Mouse (Mus musculus) heart, embryonic 13.5 days (tissue): Measurements from ENCODE around the gene Lrmp. TPM values are rescaled to one million over a fixed set of nuclear protein-coding genes. Genes with fewer than 3 reads are reported as not detected.

Source experiments
- ATAC-seq: fragments of 200-750 bp; cut with Nextera tagmentation; 2 replicates; pipeline ENCODE4 v1.8.0; 2017; ENCODE audit warnings: moderate TSS enrichment; ENCODE audit not compliant: insufficient number of reproducible peaks, low FRiP score, low TSS enrichment; ENCODE audit errors: extremely low read depth
- H3K27ac ChIP-seq: fragments of 300-500 bp; sonication (generic); replicated peaks from 2 replicates; pipeline ENCODE4 v1.5.1; 2015; ENCODE audit warnings: moderate library complexity, mild to moderate bottlenecking, inconsistent platforms
- H3K27me3 ChIP-seq: fragments of 300-500 bp; sonication (generic); replicated peaks from 2 replicates; pipeline ENCODE4 v1.6.1; 2015; ENCODE audit warnings: mild to moderate bottlenecking, inconsistent platforms
- H3K36me3 ChIP-seq: fragments of 300-500 bp; sonication (generic); 2 replicates; pipeline ENCODE4 v1.6.1; 2015; ENCODE audit warnings: mild to moderate bottlenecking, inconsistent platforms
- H3K4me1 ChIP-seq: fragments of 300-500 bp; sonication (generic); 2 replicates; pipeline ENCODE4 v1.6.1; 2015; ENCODE audit warnings: inconsistent platforms
- H3K4me2 ChIP-seq: fragments of 300-500 bp; sonication (generic); 2 replicates; pipeline ENCODE4 v1.6.1; 2015; ENCODE audit warnings: inconsistent platforms, mild to moderate bottlenecking, moderate library complexity
- H3K4me3 ChIP-seq: fragments of 300-500 bp; sonication (generic); 2 replicates; pipeline ENCODE4 v1.5.1; 2015; ENCODE audit warnings: moderate library complexity, mild to moderate bottlenecking, inconsistent platforms
- H3K9ac ChIP-seq: fragments of 300-500 bp; sonication (generic); 2 replicates; pipeline ENCODE4 v1.6.1; 2015; ENCODE audit warnings: inconsistent platforms, mild to moderate bottlenecking, moderate library complexity
- H3K9me3 ChIP-seq: fragments of 300-500 bp; sonication (generic); 2 replicates; pipeline ENCODE4 v1.6.1; 2016; ENCODE audit warnings: inconsistent platforms
- WGBS: fragments of 180-500 bp; shearing (Covaris S2); methylation state at CpG from one replicate; pipeline ENCODE4 v1.1.7; 2015; ENCODE audit warnings: mixed read lengths; 5-methylcytosine and 5-hydroxymethylcytosine counted together
- polyA plus RNA-seq: library from polyadenylated mRNA; unstranded; fragments of >200 nt; fragmentation: Nextera tagmentation; extraction: Ambion mirVana; gene quantifications from 2 replicates; pipeline ENCODE4 v1.2.1, GENCODE M21; 2015

The Lrmp gene
- polyA plus RNA-seq: 2.2 and 2.4 TPM in 2 replicates

GRCm38 (mm10) chr6:145115476-145116097, at the start of gene Lrmp:
Gene Lrmp, plus strand, starts transcription at chr6:145115653.
- H3K4me2 ChIP-seq: no peak within 1 kb of the TSS
- H3K4me3 ChIP-seq: no peak within 1 kb of the TSS
- 0 out of 2 replicates have a peak within 1 kb of the TSS, but pooled peaks have one; percentile 42 for H3K9ac ChIP-seq
- 51% methylated on average over 6 of the region's 6 CpGs for WGBS
- peaks cover 20% of the 10 kb centered on the region for H3K4me1 ChIP-seq
- no peaks in the 10 kb centered on the region for H3K9me3 ChIP-seq
- H3K27ac ChIP-seq: peak within 1 kb of the TSS; percentile 29
- no peak for ATAC-seq
- H3K36me3 ChIP-seq: no peaks in the 10 kb centered on the region
- H3K27me3 ChIP-seq: no peaks in the 10 kb centered on the region

DNA sequence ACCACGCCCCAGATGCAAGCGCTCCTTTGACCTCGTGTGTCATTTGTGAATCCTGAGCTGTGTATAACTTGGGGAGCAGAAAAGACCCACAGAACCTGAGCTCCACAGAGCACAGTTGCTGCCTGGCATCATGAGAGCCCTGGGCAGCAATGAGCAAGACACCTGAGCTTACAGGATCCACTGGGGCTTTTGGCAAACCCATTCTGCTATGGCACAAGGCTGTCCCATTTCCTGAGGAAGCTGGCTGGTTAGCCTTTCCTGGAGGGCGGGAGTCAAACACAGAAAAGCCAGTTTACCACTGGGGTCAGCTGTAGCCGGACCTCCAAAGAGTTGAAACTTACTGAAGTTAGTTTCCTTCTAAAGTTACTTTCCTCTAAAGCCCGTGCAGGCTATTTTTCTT, 49.0 kb upstream of the Lrmp start:
- Histone ChIP-seq H3K9me3 (no peaks in the 10 kb centered on the region), H3K9ac (no peak overlapping the region), H3K27ac (no peak overlapping the region), H3K27me3 (no peaks in the 10 kb centered on the region), H3K4me1 (no peaks in the 10 kb centered on the region), H3K4me2 (no peak overlapping the region), H3K36me3 (no peaks in the 10 kb centered on the region), H3K4me3 (no peak overlapping the region)
- no peak for ATAC-seq
- WGBS: 77% methylated on average over 6 of the region's 6 CpGs

DNA sequence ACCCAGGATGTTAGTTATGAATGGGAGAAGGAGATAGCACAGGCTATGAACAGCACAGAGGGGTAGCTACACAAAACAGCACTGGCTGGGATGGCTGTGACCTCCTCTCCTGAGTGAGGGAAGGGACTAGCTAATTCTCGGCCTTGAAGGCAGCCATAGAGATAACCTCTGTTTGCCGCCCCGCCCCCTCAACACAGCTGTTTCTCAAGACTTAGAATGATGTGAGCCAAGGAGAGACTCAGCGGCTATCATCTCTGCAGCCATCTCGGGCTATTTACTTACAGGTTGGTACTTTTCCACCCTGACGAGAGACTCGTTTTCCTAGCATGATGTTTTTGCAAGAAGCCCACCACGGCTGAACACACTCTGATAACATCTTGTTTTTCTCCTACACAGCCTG, 47.8 kb upstream of the Lrmp start:
- no peak for ATAC-seq
- WGBS: 53% methylated on average over 8 of the region's 8 CpGs
- Histone ChIP-seq H3K36me3 (no peaks in the 10 kb centered on the region), H3K9ac (no peak overlapping the region), H3K4me1 (no peaks in the 10 kb centered on the region), H3K27ac (no peak overlapping the region), H3K4me2 (no peak overlapping the region), H3K27me3 (no peaks in the 10 kb centered on the region), H3K4me3 (no peak overlapping the region), H3K9me3 (no peaks in the 10 kb centered on the region)

- Histone ChIP-seq H3K36me3 (no peaks in the 10 kb centered on the region), H3K4me2 (no peak overlapping the region), H3K9ac (no peak overlapping the region), H3K27me3 (peaks cover 15% of the 10 kb centered on the region), H3K4me3 (no peak overlapping the region), H3K27ac (no peak overlapping the region), H3K4me1 (no peaks in the 10 kb centered on the region), H3K9me3 (no peaks in the 10 kb centered on the region)
- WGBS: 88% methylated on average over 7 of the region's 7 CpGs
- no peak for ATAC-seq
Measured at GRCm38 (mm10) chr6:145069397-145069796, 46.1 kb upstream of the Lrmp start.

DNA sequence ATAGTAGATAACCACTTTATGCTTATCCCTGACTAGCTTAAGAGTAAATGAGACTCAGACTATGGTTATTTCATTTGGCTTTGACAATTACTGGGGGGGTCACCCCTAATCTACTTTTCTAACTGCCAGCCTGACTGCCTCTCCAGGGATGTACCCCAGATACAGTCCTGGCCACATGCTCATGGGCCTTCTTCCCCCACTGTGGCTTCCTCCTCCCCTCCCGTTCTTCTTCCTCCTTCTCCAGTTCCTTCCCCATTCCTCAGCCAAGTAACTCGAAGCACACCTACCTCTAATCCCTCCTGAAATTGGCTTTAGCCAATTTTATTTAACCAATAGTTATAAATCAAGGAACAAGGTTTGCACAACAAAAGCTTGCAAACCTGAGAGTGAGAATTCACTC, 45.5 kb upstream of the Lrmp start:
- Histone ChIP-seq H3K4me1 (peaks cover 1% of the 10 kb centered on the region), H3K9ac (no peak overlapping the region), H3K27me3 (peaks cover 18% of the 10 kb centered on the region), H3K4me3 (no peak overlapping the region), H3K4me2 (no peak overlapping the region), H3K36me3 (no peaks in the 10 kb centered on the region), H3K9me3 (no peaks in the 10 kb centered on the region), H3K27ac (no peak overlapping the region)
- 76% methylated on average over 2 of the region's 2 CpGs for WGBS
- no peak for ATAC-seq

DNA sequence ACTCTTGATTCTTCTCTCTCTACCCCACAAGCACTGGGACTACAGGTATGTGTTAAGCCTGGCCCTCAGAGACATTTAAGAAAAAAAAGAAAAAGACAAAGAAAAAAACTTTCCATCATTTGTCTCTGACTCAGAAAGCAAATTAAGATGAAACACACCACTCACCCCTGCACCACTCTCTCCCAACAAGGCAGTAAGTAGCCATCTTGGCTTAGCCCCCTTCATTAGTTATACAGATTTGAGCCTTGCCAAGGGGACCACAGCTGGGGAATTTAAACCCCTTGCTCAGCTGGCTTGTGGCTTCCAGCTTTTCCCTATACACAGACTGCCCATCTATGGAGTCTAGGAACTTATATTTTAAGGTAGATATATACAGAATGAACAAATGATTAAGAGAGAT, 41.0 kb upstream of the Lrmp start:
- H3K4me3 ChIP-seq: no peak overlapping the region
- peak overlapping the region; percentile 79; the same call in 1 of the 2 replicates for H3K4me2 ChIP-seq

DNA sequence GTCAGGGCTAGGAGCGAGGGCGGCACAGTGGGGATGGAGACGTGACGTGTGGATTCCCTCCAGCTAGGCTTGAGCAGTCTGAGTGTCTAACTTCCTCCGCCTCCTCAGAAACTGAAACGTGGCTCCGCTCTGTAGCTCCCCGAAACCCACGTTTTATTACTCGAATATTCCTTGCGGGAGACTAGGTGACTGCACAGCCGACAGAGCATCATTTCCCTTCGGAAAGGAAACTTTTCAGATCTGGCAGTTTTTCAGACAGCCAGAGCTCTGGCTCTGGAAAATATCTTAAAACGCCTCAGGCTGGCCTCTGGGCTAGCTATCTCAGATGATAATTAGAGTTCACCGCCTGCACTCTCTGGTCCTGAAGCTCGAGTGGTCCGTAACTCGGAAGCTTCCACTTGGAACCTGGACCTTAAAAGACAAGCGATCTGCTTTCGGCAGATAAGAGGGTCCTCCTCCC, 40.3 kb upstream of the Lrmp start:
- peak overlapping the region; percentile 79 for H3K4me2 ChIP-seq
- WGBS: 1% methylated on average over 20 of the region's 20 CpGs
- H3K9me3 ChIP-seq: no peaks in the 10 kb centered on the region
- H3K4me1 ChIP-seq: peaks cover 14% of the 10 kb centered on the region
- peak overlapping the region; percentile 55 for H3K4me3 ChIP-seq
- H3K27me3 ChIP-seq: peaks cover 48% of the 10 kb centered on the region
- no peak for ATAC-seq
- no peak overlapping the region for H3K27ac ChIP-seq
- H3K36me3 ChIP-seq: no peaks in the 10 kb centered on the region
- peak overlapping the region; percentile 58 for H3K9ac ChIP-seq

More for the DNA sequence above, 41.0 kb upstream of the Lrmp start:
- H3K27ac ChIP-seq: no peak overlapping the region
- H3K4me1 ChIP-seq: peaks cover 14% of the 10 kb centered on the region
- peaks cover 48% of the 10 kb centered on the region for H3K27me3 ChIP-seq
- H3K9me3 ChIP-seq: no peaks in the 10 kb centered on the region
- no peaks in the 10 kb centered on the region for H3K36me3 ChIP-seq
- H3K9ac ChIP-seq: no peak overlapping the region
- no peak for ATAC-seq

GRCm38 (mm10) chr6:145075548-145076224, 39.8 kb upstream of the Lrmp start, which contains the start of gene Bcat1:
Gene Bcat1, minus strand, starts transcription at chr6:145076184.
- ATAC-seq: no peak
- H3K27me3 ChIP-seq: peaks cover 48% of the 10 kb centered on the region
- peaks cover 14% of the 10 kb centered on the region for H3K4me1 ChIP-seq
- peak within 1 kb of the TSS; percentile 55 for H3K4me3 ChIP-seq
- peak within 1 kb of the TSS; percentile 79 for H3K4me2 ChIP-seq
- no peaks in the 10 kb centered on the region for H3K36me3 ChIP-seq
- H3K9ac ChIP-seq: peak within 1 kb of the TSS; percentile 58
- no peaks in the 10 kb centered on the region for H3K9me3 ChIP-seq
- WGBS: under 1% methylated on average over 39 of the region's 39 CpGs
- H3K27ac ChIP-seq: no peak within 1 kb of the TSS

DNA sequence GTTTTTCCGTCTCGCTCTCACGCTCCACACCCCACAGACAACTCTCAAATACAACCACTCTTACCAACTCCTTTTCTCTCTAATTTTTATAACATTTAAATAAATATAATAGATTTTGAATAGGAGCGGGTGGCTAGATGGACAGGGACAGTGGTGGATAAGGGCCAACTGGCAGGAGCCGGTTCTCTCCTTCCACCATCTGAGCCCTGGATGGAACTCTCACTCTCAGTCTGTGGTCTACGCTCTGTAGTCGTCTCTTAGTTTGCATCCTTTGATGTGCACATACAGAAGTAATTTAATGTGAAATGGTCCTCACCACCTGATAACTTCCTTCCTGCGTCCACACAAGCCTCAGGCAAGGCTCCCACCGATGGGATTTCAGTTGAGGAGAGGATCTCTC, 39.2 kb upstream of the Lrmp start:
- no peak for ATAC-seq
- H3K4me2 ChIP-seq: peak overlapping the region; percentile 79
- H3K27ac ChIP-seq: no peak overlapping the region
- H3K9ac ChIP-seq: no peak overlapping the region
- WGBS: 20% methylated on average over 9 of the region's 9 CpGs
- peak overlapping the region; percentile 55 for H3K4me3 ChIP-seq
- H3K9me3 ChIP-seq: no peaks in the 10 kb centered on the region
- peaks cover 14% of the 10 kb centered on the region for H3K4me1 ChIP-seq
- no peaks in the 10 kb centered on the region for H3K36me3 ChIP-seq
- H3K27me3 ChIP-seq: peaks cover 48% of the 10 kb centered on the region

GRCm38 (mm10) chr6:145079087-145079759, 36.2 kb upstream of the Lrmp start:
- H3K4me1 ChIP-seq: peaks cover 14% of the 10 kb centered on the region
- no peak overlapping the region for H3K27ac ChIP-seq
- H3K27me3 ChIP-seq: peaks cover 35% of the 10 kb centered on the region
- WGBS: 54% methylated on average over 9 of the region's 9 CpGs
- no peak for ATAC-seq
- H3K9me3 ChIP-seq: no peaks in the 10 kb centered on the region
- H3K9ac ChIP-seq: no peak overlapping the region
- H3K4me3 ChIP-seq: no peak overlapping the region
- no peak overlapping the region for H3K4me2 ChIP-seq
- H3K36me3 ChIP-seq: no peaks in the 10 kb centered on the region

DNA sequence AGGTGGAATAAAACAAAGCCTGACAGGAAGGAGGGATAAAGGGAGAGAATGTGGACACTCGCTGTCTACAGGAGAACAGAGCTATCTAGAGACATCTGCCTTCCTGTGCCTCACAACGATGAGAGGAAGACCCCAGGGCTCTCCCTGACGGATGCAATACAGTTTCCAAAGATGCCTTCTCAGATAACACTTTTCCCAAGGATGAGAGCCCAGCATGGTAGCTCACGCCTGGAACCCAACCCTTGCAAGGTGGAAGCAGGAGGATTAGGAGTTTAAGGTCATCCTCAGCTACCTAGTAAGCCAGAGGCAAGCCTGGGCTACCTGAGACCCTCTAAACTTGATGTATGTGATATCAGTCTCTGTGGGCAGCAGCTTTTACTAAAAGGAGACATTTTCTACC, 33.7 kb upstream of the Lrmp start:
- ATAC-seq: no peak
- no peak overlapping the region for H3K4me2 ChIP-seq
- no peak overlapping the region for H3K4me3 ChIP-seq
- peaks cover 15% of the 10 kb centered on the region for H3K27me3 ChIP-seq
- no peaks in the 10 kb centered on the region for H3K36me3 ChIP-seq
- WGBS: 56% methylated on average over 4 of the region's 4 CpGs
- H3K9ac ChIP-seq: no peak overlapping the region
- no peaks in the 10 kb centered on the region for H3K4me1 ChIP-seq
- no peak overlapping the region for H3K27ac ChIP-seq
- no peaks in the 10 kb centered on the region for H3K9me3 ChIP-seq
